Mouse (Mus musculus) spleen, adult 12 weeks (tissue): Measurements from ENCODE around the gene AC129217.1.

Experiments used
- DNase-seq: peaks from one replicate; pipeline ENCODE4 v3.0.0; 2022; ENCODE audit warnings: low spot score

AC129217.1 gene

DNA sequence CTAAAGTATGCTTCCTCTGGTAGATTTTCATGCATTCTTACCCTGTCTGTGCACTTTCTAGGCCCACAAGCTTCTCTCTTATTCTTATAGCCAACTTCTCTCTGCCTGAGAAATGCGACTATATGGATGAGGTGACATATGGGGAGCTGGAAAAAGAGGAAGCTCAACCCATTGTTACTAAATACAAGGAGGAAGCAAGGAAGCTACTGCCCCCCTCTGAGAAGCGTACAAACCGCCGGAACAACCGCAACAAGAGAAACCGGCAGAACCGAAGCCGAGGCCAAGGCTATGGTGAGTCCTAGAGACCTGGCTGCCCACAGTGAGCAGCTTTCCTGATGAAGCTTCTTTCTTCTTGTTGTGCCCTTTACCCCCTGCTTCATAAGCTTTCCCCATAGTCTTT is at the start of gene AC129217.1:
Gene AC129217.1 (plus strand): TSS at position 114 of the 400 bp plus-strand sequence.
- no peak for DNase-seq

DNA sequence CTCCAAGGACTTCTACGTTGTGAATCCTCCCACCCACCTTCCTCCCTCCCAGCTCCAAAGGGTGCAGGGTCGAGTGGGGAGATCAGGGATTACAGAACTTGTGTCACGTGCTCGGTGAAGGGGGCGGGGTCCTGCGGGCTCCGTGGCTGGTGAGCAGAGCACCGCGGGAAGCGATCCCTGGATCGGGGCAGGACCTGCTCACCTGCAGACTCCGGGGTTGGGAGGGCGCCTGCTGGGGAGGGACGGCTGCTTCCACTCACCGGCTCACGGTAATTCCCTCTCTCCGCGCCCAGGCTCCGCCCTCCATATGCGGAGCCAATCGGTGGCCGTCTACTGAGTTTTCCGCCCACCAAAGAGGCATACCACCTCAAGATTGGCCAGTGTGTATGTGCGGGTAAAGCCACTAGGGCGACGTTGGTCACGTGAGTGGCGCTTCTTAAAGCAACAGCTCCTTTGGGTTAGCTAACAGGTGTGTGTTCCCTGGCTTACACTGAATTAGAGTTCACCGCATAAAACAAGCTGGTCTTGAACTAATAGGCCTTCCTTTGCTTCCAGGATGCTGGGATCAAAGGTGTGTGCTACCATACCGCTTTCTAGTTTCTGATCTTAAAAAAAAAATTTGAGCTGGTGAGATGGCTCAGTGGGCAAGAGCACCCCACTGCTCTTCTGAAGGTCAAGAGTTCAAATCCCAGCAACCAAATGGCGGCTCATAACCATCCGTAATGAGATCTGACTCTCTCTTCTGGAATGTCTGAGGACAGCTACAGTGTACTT is 43.4 kb upstream of the AC129217.1 start, which contains the start of gene Taf6l:
Gene Taf6l (minus strand): TSS at position 410 of the 774 bp plus-strand sequence.
- DNase-seq = peak; percentile 88

DNA sequence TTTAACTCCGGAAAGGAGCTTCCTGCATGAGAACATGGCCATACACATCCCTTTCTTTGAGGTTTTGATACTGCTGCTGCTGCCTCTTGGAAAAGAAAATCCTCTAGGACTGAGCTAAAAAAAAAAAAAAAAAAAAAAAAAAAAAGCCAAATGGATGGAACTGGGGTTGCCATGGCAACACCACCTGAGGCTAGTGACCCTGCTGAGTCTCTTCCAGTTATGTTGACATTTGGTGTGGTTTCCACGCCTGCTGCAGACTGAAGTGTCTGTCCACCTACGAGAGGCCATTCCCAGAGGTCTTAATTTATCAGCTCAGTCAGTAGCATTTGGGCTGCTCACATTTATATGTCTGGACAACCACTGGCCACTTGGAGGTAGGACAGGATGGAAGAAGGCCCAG is 41.1 kb upstream of the AC129217.1 start:
- DNase-seq = no peak

DNA sequence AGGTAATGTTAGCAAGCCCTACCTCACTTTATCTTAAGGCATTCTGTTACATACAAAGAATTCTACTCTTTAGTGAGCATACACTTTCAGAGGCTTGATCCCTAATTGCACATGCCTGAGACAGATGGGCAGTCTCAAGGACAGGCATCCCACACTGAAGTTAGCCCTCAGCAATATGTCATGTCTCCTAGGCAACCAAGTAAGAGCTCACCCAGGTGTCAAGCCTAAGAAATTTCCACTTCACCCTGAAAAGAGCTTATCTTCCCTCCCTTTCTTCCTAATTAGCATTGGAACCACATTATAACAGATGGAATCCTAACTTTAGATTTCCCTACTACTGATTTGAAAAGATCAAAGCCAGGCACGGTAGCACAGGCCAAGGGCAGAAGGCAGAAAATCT is 40.4 kb upstream of the AC129217.1 start:
- DNase-seq = no peak

DNA sequence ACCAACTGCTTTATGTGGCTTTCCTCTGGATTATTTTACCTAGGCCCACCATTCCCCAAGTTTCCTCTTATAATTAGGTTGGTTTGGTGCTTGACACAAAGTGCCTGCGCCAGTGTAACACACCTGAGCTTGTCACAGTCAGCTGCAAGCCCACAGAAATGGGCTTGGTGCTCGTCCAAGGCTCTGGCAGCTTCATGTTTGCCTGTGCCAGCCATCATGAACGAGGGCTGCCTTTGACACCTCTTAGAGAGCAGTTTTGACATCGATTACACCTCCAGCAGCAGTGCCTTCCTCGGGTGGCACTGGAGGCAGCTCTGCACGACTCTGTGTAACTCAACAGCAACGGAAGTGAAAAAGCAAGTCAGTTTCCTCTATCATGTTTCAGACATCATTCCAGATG is 39.4 kb upstream of the AC129217.1 start:
- no peak for DNase-seq

DNA sequence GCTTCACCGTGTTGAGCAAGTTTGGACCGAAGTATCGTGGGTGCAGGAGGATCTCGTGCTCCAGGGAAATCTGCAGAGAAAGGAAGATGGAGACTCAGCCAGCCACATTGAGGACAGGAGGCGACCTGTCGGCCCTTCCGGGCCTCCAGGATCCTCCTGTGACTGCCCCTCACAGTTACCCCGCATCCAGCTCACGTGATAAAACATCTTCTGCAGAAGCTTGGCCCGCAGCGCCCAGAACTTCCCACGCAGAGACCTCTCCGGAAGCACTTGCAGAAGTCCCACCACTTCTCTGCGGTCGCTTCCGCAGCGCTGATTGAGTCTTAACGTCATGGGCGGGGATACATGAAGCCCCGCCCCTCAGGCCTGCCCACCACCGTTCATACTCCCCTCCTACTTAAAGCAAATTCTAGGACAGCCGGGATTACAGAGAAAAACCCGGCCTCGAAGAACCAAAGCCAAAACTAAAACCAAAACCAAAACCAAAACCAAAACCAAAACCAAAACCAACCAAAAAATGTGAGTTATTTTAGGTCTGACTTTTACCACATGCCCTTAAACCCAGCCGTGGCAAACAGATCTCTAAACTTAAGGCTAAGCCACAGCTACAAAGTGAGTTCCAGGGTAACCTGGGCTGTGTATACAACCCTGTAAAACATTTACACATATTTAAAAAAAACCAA is 31.2 kb upstream of the AC129217.1 start, which contains the start of gene Polr2g:
Gene Polr2g (minus strand): TSS at position 314 of the 683 bp plus-strand sequence.
- DNase-seq = peak; percentile 75

DNA sequence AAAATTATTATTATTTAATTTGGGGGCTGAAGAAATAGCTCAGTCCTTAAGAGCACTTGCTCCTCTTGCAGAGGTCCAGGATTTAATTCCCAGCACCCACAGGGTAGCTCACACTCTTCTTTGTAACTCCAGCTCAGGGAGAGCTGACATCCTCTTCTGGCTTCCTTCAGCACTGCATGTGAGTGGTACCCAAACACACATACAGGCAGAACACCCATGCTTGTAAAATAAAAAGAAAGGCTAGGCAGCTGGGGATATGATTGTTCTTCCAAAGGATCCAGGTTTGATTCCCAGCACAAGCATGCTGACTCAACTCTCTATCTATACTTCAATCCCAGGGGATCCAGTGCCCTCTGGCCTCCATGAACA is 30.6 kb upstream of the AC129217.1 start:
- DNase-seq = no peak

DNA sequence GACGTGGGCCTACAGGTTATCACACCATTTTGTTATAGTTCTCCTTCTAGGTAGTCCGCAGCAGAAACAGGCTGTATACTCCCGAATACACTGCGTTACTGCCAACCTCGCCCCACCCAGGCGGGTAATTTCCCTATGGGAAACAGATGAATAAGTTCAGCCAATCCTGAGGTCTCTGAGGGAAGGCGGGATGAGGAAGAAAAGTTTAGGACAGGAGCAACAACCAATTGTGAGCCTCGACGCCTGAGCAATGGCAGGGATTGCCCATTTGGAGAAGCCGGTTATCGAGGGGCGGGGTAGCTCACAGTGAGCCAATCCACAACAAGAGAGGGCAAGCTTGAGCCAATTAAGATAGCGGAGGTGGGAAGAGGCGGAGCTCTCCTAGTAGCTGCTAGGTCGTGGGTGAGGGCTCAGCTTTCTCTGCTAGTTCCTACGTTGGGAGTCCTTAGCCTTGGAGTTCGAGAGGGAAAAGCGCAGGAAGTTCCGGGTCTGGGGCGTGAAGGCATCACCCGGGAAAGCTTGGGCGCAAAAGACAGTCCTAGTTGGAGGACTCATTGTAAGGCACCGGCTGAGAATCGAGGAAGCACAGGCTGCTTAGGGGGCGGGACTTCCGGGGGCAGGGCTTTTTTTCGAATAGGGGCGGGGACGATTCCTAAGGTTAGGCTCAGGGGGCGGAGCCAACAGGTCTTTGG is 27.3 kb upstream of the AC129217.1 start, which contains the start of gene Zbtb3:
Gene Zbtb3 (plus strand): TSS at position 426 of the 692 bp plus-strand sequence.
- peak; percentile 90 for DNase-seq

DNA sequence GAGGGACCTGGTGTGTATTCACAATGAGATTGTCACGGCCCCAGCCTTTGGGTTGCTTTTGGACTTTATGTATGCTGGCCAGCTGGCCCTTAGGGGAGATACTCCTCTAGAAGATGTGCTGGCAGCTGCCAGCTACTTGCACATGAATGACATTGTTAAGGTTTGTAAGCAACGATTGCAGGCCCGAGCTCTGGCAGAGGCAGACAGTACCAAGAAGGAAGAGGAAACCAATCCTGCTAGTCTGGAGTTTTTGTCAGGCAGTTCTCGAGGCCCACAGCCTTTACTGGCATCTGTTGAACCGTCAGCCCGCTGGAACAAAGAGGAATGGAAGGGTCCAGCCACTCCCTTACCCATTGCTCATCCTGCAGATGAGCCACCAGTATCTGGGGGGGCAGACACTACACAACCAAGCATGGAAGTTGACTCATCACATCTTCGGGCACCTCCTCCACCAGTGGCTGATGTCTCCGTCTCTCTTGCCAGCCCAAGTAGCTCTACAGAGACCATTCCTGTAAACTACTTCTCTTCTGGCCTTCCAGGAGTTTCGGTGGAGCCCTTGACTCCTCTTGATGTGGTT is 26.3 kb upstream of the AC129217.1 start:
- DNase-seq = no peak

DNA sequence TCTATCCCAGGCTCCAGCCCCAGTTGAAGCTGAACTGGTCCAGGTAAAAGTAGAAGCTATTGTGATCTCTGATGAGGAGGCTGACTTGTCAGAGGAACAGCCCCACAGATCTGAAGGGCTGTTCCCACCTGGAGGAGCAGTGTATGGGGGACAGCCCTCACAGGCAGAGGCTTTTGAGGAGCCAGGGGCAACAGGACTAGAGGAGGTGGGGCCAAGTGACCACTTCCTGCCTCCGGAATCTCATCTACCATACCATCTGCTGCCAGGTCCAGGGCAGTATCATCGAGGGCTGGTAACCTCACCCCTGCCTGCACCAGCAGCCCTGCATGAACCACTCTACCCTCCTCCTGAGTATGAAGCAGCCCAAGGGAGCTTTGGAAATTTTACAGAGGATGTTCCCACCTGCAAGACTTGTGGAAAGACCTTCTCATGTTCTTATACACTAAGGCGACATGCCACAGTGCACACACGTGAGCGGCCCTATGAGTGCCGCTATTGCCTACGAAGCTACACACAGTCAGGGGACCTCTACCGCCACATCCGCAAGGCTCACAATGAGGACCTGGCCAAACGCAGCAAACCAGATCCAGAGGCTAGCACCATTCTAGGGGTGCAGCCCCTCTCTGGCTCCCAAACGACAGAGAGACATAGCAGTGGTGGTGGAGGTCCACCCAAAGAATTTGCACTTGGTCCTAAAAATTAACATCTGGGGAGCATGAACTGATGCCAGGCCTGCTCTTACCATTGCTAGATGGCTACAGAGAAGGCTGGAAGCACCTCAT is 25.5 kb upstream of the AC129217.1 start:
- no peak for DNase-seq

DNA sequence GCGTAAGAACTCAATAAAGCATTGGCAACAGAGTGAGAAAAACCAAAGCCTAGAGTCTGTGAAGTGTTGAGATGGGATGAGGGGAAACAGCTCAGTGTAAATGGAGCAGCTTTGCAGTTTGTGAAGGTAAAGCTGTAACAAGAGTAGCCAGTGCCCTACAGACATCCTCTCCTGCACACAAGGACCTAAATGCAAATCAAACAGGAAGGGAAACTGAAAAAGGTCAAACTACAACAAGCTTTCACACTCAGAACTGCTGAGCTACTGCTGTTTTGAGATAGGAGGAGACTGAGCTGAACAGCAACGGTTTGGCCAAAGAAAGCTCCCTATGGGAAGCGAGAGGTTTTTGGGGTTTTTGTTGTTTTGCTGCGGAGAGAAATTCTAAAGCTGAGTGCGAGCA is 22.8 kb upstream of the AC129217.1 start:
- no peak for DNase-seq

DNA sequence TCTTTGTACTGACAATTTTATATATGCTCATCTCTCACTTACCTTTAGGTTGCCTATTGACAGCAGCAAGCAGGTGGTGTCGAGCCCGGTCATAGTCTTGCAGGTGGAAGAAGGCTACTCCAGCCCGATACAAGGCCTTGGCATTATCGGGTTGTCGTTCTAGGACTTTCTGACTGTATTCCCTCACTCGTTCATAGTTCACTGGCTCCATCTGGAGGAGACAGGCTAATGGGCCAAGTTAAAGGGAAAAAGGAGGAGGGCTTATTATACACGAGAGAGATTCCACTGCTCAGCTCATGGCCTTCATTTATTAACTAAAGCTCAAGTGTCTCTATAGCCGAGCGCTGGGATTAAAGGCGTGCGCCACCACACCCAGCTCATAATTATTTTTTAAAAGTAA is 13.8 kb upstream of the AC129217.1 start:
- DNase-seq = no peak

DNA sequence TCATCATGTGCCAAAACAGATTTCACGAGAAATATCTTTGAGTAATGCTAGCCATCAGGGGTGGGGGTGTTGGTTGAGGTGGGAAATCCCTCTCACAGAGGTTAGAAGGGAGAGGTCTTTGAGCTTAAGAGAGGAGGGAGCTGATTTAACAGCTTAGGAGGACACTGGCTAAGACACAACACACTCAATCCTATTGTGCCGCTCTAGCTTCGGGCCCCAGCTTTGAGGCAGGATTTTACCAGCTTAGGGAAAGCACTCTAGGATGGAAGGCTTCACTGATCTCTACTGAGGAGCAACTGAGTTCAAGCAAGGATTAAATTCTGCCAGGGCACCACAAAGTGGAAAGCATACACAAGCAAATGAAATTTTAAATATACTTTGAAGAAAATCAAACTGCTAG is 12.6 kb upstream of the AC129217.1 start:
- no peak for DNase-seq

DNA sequence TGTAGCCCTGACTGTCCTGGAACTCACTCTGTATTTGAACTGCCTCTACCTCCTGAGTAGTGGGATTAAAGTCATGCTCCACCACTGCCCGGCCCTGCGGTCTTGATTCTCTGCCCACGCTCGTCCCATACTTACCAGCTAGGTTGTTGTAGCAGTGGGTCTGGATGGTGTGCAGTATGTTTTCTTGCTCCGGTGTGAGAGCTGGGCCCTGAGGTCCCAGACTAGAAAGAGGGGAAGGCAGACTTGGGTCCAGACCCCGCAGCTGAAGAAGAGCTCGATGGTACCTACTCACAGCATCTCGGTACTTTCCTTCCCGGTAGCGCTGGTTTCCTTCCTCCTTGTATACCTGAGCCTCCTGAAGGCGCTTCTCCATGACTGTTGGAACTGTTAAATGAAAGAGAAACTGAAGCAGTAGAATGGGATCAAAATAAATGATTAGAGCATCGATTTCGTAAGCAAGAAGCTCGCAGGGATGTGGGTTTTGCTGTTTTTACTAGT is 11.2 kb upstream of the AC129217.1 start:
- DNase-seq = no peak

DNA sequence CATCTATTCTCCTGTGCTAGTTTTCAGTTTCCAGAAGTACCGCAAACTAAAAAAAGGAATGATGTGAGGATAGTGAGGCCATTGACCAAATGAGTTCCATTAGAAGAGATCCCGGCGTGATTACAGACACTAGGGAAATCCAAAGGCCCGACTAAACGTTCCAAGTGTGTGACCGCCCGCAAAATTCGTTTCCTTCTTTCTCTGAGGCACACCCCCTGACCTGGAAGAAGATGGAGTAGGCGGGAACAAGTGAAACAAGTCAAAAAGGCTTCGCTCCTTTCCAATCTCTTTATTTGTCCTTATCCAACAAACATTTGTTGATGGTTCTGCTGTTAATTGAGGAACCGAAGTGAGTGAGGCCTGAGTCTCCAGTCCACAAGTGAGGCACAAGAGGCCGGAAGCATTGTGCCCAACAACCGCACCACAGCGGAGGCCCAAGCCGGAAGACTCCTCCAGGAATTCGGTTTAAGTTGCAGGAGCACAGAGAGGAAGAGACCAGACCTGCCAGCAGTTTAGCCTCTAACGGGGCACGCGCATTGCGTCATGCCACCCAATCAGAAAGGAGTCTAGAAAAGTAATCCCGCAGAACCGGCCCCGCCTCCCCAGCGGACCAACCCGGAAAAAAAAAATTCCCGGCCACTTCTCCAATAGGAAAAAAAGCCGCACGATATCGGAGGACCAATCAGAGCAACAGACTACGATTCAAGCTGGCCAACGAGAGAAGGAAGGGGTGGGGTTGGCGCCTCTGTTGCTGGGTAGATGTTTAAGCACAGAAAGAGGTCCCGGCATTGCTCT is 10.6 kb upstream of the AC129217.1 start, which contains the start of gene Ttc9c:
Gene Ttc9c (minus strand): TSS at position 533 of the 795 bp plus-strand sequence.
- no peak for DNase-seq

DNA sequence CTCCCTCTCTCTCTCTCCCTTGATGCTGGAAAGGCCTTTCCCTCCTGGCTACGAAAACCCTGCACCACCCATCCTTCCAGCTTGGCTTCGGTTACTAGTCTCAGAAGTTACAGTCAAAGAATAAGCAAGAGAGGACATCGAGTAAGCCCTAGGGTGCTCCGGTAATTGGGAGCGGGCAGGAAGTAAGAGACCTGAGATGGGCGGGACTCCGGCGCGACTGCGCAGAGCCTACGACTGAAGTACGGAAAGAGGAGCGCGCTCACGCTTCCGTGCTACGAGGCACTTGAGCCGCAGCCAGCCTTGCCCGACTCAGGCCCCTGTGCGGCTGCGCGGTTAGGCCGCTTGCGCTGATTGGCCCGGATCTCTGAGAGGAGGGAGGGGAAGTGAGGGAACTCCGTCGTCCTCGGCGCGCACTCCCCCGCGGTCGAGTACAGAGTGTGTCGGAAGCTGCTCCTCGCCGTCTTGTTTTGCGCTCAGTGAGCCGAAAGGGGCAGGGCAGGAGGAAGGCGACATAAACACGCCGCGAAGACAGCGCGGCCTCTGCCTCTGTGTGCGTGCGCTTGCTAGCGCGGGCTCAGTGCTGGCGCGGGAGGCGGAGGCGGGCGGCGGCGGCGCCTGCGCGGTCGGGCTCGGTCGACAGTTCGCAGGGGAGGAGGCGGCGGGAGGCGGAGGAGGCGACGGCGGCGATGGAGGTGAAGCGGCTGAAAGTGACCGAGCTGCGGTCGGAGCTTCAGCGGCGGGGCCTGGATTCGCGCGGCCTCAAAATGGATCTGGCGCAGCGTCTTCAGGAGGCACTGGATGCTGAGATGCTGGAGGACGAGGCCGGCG is 9.8 kb upstream of the AC129217.1 start, which contains the start of gene Hnrnpul2:
Gene Hnrnpul2 (plus strand): TSS at position 415 of the 828 bp plus-strand sequence.
- peak; percentile 95 for DNase-seq

DNA sequence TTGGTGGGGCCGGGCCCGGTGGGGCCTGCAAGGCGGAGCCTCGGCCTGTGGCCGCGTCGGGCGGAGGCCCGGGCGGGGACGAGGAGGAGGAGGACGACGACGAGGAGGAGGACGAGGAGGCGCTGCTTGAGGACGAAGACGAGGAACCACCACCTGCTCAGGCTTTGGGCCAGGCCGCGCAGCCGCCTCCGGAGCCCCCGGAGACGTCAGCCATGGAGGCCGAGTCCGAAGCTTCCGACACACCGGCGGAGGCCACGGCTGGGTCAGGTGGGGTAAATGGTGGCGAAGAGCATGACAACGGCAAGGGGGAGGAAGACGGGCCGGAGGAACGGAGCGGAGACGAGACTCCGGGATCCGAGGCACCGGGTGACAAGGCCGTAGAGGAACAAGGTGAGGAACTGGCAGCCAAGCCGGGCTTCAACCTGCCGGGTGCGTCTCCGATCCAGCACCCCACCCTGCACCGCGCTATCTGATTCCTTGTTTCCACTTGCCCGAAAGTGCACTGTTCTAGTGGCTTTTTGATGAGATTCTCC is 9.1 kb upstream of the AC129217.1 start:
- no peak for DNase-seq

DNA sequence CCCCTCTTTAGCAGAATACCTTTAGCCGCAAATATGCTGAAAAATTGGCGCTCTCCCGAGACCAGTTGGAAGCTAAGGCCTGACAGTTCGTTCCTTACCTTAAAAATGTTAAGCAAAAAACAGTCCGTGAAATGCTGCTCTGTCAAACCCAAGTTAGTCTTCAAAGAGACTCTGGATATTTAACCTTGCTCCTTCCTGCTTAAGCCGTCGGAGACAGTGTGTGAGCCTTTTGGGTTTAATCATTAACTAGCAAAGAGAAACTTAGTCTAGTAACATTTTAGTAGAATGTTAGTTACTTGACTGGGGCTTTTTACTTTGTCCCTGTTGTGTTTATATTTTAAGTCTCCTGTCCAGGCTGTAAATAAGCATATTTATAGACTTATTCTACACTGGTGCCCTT is 8.4 kb upstream of the AC129217.1 start:
- DNase-seq = no peak

DNA sequence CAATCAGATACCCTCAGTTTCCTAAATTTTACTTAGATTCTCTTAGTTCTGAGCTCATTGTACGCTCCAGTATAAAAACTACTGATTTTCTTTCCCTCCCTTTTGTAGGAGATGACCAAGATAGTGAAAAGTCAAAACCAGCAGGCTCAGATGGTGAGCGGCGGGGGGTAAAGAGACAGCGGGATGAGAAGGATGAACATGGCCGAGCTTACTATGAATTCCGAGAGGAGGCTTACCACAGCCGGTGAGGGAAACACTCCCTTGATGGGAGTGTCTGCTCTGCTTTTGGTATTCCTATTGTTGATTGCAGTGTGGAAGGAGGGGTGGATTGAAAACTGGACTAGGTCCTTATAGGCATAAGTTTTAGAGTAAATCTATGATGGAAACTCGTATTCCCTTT is 6.9 kb upstream of the AC129217.1 start:
- no peak for DNase-seq
